Mouse (Mus musculus) spleen, adult 2 months (tissue): ENCODE measurements around the gene Ift22.

Experiments
- CTCF ChIP-seq: fragments of 200-500 bp; IDR thresholded peaks from 2 replicates; pipeline ENCODE4 v1.5.1; 2011; ENCODE audit warnings: mild to moderate bottlenecking, inconsistent platforms; ENCODE audit not compliant: insufficient read depth, insufficient read length, insufficient replicate concordance; ENCODE audit errors: extremely low read depth
- POLR2A ChIP-seq: fragments of 200-500 bp; IDR thresholded peaks from 2 replicates; pipeline ENCODE4 v1.6.1; 2011; ENCODE audit warnings: low read depth, low read length, inconsistent platforms

DNA sequence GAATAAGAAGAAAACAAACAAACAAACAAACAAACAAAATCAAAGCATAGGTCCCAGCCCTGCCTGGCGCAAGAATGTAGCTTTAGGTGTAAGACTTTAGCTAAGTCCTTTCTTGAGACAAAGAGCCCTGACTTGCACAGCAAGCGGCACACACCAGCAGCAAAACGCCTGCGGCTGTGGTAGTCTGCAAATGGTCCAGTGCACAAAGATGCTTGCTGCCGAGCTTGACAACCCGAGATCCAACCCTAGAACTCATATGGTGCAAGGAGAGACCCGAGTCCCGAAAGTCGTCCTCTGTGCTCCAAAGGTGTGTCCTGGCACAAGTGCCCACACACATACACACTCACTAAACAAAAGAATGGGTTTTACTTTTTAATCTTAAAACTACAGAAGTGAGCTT lies 44.7 kb upstream of the Ift22 start:
- TF ChIP-seq POLR2A (no peak), CTCF (no peak)
